Mouse (Mus musculus) right cerebral cortex, postnatal 36 days (tissue): ENCODE results near the gene Cand2.
A peak's percentile ranks its signal among the peaks of the same experiment; 100 is the strongest.
"Not testable (repeated sequence)": the region's sequence is repeated elsewhere in the genome, so short reads cannot be mapped to it uniquely, and the experiment has no call there.

Source experiments
- DNase-seq, 2 experiments: peaks; one replicate each; pipeline ENCODE4 v3.0.0; 2022; ENCODE audit warnings: low spot score in 2 of 2, mixed read lengths in 1 of 2

Gene Cand2

GRCm38 (mm10) chr6:115773966-115774413 is 348 bp upstream of the Cand2 start:
- no peak for DNase-seq

GRCm38 (mm10) chr6:115775838-115776237 is 1.5 kb downstream of the Cand2 start:
- no peak for DNase-seq

GRCm38 (mm10) chr6:115776363-115776762 is 2.0 kb downstream of the Cand2 start:
- DNase-seq: no peak

- no peak for DNase-seq
These were observed 8.4 kb downstream of the Cand2 start for GRCm38 (mm10) chr6:115782781-115783180.

- no peak for DNase-seq
These were observed 16.7 kb downstream of the Cand2 start for GRCm38 (mm10) chr6:115791016-115791415.

- no peak for DNase-seq
These were observed 17.7 kb downstream of the Cand2 start for GRCm38 (mm10) chr6:115791842-115792686.

GRCm38 (mm10) chr6:115792691-115793215 is 18.4 kb downstream of the Cand2 start:
- no peak for DNase-seq

GRCm38 (mm10) chr6:115801811-115802210 is 27.5 kb downstream of the Cand2 start:
- no peak for DNase-seq

- DNase-seq: peak; percentile 61 to 65
These were observed 29.4 kb downstream of the Cand2 start for GRCm38 (mm10) chr6:115803541-115804382.

- DNase-seq: no peak
These were observed 30.3 kb downstream of the Cand2 start for GRCm38 (mm10) chr6:115804432-115805192.

- no peak for DNase-seq
These were observed 33.3 kb downstream of the Cand2 start for GRCm38 (mm10) chr6:115807464-115808195.

- DNase-seq: peak in 1 of 2 experiments; percentile 12
These were observed 33.8 kb downstream of the Cand2 start for GRCm38 (mm10) chr6:115808196-115808487.

- DNase-seq: peak; percentile 80 to 82
These were observed 34.3 kb downstream of the Cand2 start, which contains the start of gene Rpl32 for GRCm38 (mm10) chr6:115808488-115809231. TSS of gene Rpl32 (minus strand) at chr6:115808747.

GRCm38 (mm10) chr6:115811606-115812005 is 37.3 kb downstream of the Cand2 start:
- DNase-seq: no peak

GRCm38 (mm10) chr6:115814104-115814503 is 39.8 kb downstream of the Cand2 start:
- peak; percentile 34 for DNase-seq

GRCm38 (mm10) chr6:115815041-115815440 is 40.7 kb downstream of the Cand2 start:
- no peak for DNase-seq

- DNase-seq: no peak
These were observed 43.8 kb downstream of the Cand2 start for GRCm38 (mm10) chr6:115818129-115818528.

- DNase-seq: no peak
These were observed 47.1 kb downstream of the Cand2 start for GRCm38 (mm10) chr6:115821216-115821993.

GRCm38 (mm10) chr6:115823850-115824464 is 49.6 kb downstream of the Cand2 start:
- DNase-seq: not testable (repeated sequence)
